Mouse (Mus musculus) CH12.LX (cell line): Measurements from ENCODE around the gene Dffb. TPM values are rescaled to one million over a fixed set of nuclear protein-coding genes. Genes with fewer than 3 reads are reported as not detected.
"Not testable (repeated sequence)": the region's sequence is repeated elsewhere in the genome, so short reads cannot be mapped to it uniquely, and the experiment has no call there.

Experiments
- DNase-seq: peaks from one replicate; pipeline ENCODE4 v3.0.0-alpha.2; 2013; ENCODE audit errors: extremely low read depth
- H3K27ac ChIP-seq: 2 replicates; pipeline ENCODE4 v1.5.1; 2012; ENCODE audit warnings: low read depth, mild to moderate bottlenecking, control low read depth, moderate library complexity; ENCODE audit not compliant: insufficient read depth
- H3K27me3 ChIP-seq: replicated peaks from 2 replicates; pipeline ENCODE3; 2012; ENCODE audit warnings: inconsistent platforms
- H3K36me3 ChIP-seq, 2 experiments: replicated peaks in 1 of 2; 2 replicates each; pipeline versions ENCODE3 to v1.6.1; 2012; ENCODE audit warnings: inconsistent platforms in 1 of 2, low read length in 1 of 2, mild to moderate bottlenecking in 1 of 2, mixed read lengths in 1 of 2, moderate library complexity in 1 of 2; ENCODE audit not compliant: control insufficient read depth in 1 of 2, insufficient read depth in 1 of 2
- H3K4me1 ChIP-seq, 2 experiments: 2 replicates each; pipeline ENCODE4 v1.6.1; 2012; ENCODE audit warnings: inconsistent platforms in 1 of 2, moderate library complexity in 1 of 2; ENCODE audit not compliant: insufficient read depth in 2 of 2, control insufficient read depth in 1 of 2
- H3K4me2 ChIP-seq: 2 replicates; pipeline ENCODE4 v1.6.1; 2012; ENCODE audit warnings: low read depth, mild to moderate bottlenecking, control low read depth; ENCODE audit not compliant: poor library complexity, insufficient read depth, severe bottlenecking
- H3K4me3 ChIP-seq, 3 experiments: fragments of 150-350 bp in 1 of 3; sonication (generic) in 1 of 3; replicated peaks in 1 of 3; 2 replicates each; pipeline versions ENCODE3 to v1.5.1; 2011 to 2012; ENCODE audit warnings: low read depth in 2 of 3, low read length in 2 of 3, mild to moderate bottlenecking in 2 of 3, moderate library complexity in 2 of 3, control low read depth in 1 of 3, improper control_type of control experiment in 1 of 3, inconsistent platforms in 1 of 3, mixed read lengths in 1 of 3; ENCODE audit not compliant: poor library complexity in 1 of 3
- H3K79me2 ChIP-seq: replicated peaks from 2 replicates; pipeline ENCODE4 v1.6.1; 2012; ENCODE audit warnings: mild to moderate bottlenecking, moderate library complexity; ENCODE audit not compliant: control insufficient read depth, poor library complexity, insufficient read depth, severe bottlenecking; ENCODE audit errors: extremely low read depth
- H3K9ac ChIP-seq: 2 replicates; pipeline ENCODE4 v1.6.1; 2012; ENCODE audit warnings: low read depth, mild to moderate bottlenecking, control low read depth, moderate library complexity; ENCODE audit not compliant: insufficient read depth
- H3K9me3 ChIP-seq: replicated peaks from 2 replicates; pipeline ENCODE3; 2012; ENCODE audit warnings: low read length, inconsistent platforms, mixed read lengths
- CHD1 ChIP-seq: IDR thresholded peaks from 2 replicates; pipeline ENCODE4 v1.6.1; 2012; ENCODE audit warnings: low read depth, low read length, improper control_type of control experiment, inconsistent platforms
- CTCF ChIP-seq, 2 experiments: IDR thresholded peaks in 1 of 2; conservative IDR thresholded peaks in 1 of 2; 2 replicates each; pipeline ENCODE4 v1.5.1; 2011 to 2012; ENCODE audit warnings: low read depth in 2 of 2, low read length in 2 of 2, improper control_type of control experiment in 1 of 2, inconsistent platforms in 1 of 2, mild to moderate bottlenecking in 1 of 2, moderate library complexity in 1 of 2
- ELF1 ChIP-seq: IDR thresholded peaks from 2 replicates; pipeline ENCODE4 v1.6.1; 2014; ENCODE audit warnings: low read depth, mild to moderate bottlenecking, inconsistent platforms, low read length, improper control_type of control experiment
- EP300 ChIP-seq: IDR thresholded peaks from 2 replicates; pipeline ENCODE4 v1.6.1; 2011; ENCODE audit warnings: low read length, improper control_type of control experiment
- KAT2A ChIP-seq: IDR thresholded peaks from 2 replicates; pipeline ENCODE4 v1.6.1; 2012; ENCODE audit warnings: low read length, improper control_type of control experiment, inconsistent platforms; ENCODE audit not compliant: insufficient replicate concordance
- dilution Hi-C: fragments of 300-500 bp; cut with MboI; formaldehyde crosslinking; loops from 2 replicates; pipeline ENCODE4 v1.14.3; 2020; ENCODE audit warnings: low sequenced_read_pairs; ENCODE audit not compliant: extremely low pct_unique_long_range_greater_than_20kb, extremely low pct_ligation_motif_present
- in situ Hi-C: fragments of 300-500 bp; cut with MboI; formaldehyde crosslinking; loops from 3 replicates; pipeline ENCODE4 v1.14.3; 2019; ENCODE audit warnings: low sequenced_read_pairs, low pct_ligation_motif_present, low pct_unique_long_range_greater_than_20kb, mixed read lengths
- polyA plus RNA-seq: library from polyadenylated mRNA; unstranded; fragments of >175 nt; gene quantifications from 2 replicates; pipeline ENCODE4 v1.2.1, GENCODE M21; 2012; ENCODE audit warnings: low read depth; ENCODE audit not compliant: insufficient read length
- total RNA-seq, 2 experiments: library from RNA; depleted of rRNA; stranded (reverse); fragments of 300-350 nt in 1 of 2; fragments of >200 nt in 1 of 2; gene quantifications; 2 replicates each; pipeline ENCODE4 v1.2.3; 2012 to 2014

Dffb gene
- total and polyA plus RNA-seq, 3 experiments = 10.7 to 21.4 (median 12.6) TPM

DNA sequence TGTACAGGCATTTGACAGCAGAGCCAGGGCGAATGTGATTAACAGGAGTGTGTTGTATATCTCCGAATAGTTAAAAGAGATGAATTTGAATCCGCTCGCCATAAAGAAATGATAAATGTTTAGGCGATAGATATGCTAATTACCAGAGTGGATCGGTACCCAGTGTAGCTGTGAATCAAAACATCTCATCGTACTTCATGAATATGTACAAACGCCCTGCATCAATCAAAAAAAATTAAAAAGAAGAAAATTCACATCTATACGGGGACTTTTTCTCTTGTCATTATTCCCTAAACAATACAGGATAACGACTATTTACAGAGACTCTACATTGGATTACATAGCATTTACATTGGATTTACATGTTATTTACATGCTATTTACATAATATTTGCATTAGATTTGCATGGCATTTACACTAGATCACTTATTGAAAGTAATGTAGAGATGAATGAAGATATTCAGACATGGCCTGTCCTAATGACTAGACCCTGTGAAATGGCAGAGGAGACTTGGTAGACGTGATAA, 46.1 kb downstream of the Dffb start:
- Histone ChIP-seq H3K9me3 (peaks cover 34% of the 10 kb centered on the region), H3K4me3 (no peak overlapping the region), H3K4me1 (no peaks in the 10 kb centered on the region), H3K79me2 (no peaks in the 10 kb centered on the region), H3K9ac (no peak overlapping the region), H3K4me2 (no peak overlapping the region), H3K36me3 (no peaks in the 10 kb centered on the region), H3K27me3 (no peaks in the 10 kb centered on the region), H3K27ac (no peak overlapping the region)
- dilution Hi-C loops (no loop called here), in situ Hi-C loops (loop anchor here (25.0 kb wide), 1 partner anchor 1442 kb away; the partner anchor contains the start of genes Kcnab2 and Nphp4)
- TF ChIP-seq EP300 = no peak
- TF ChIP-seq ELF1 = no peak
- DNase-seq = no peak

- dilution Hi-C loops, H3K27me3 ChIP-seq: not testable (repeated sequence)
Observed at GRCm38 (mm10) chr4:153922090-153922489, 52.8 kb downstream of the Dffb start.

GRCm38 (mm10) chr4:153920517-153921233, 54.3 kb downstream of the Dffb start:
- DNase-seq = no peak
- no peak overlapping the region for H3K4me2 ChIP-seq
- no peaks in the 10 kb centered on the region for H3K4me1 ChIP-seq
- H3K27me3 ChIP-seq = no peaks in the 10 kb centered on the region
- H3K27ac ChIP-seq = no peak overlapping the region
- dilution Hi-C loops (no loop called here), in situ Hi-C loops (no loop called here)
- H3K79me2 ChIP-seq = no peaks in the 10 kb centered on the region
- no peak overlapping the region for H3K9ac ChIP-seq
- no peaks in the 10 kb centered on the region for H3K36me3 ChIP-seq
- peaks cover 52% of the 10 kb centered on the region for H3K9me3 ChIP-seq
- no peak for TF ChIP-seq KAT2A
- no peak for TF ChIP-seq CHD1
- no peak for TF ChIP-seq CTCF (conservative IDR thresholded peaks at IDR 0.05 in 1 of 2, IDR thresholded peaks at IDR 0.05 in 1 of 2; ENCODE audit: low read depth in 2 of 2, low read length in 2 of 2)
- no peak overlapping the region for H3K4me3 ChIP-seq

More at GRCm38 (mm10) chr4:153922090-153922489, 52.8 kb downstream of the Dffb start:
- H3K27ac ChIP-seq, H3K9ac ChIP-seq, in situ Hi-C loops, H3K79me2 ChIP-seq, H3K4me3 ChIP-seq, H3K36me3 ChIP-seq, H3K4me1 ChIP-seq: not testable (repeated sequence)
- peaks cover 43% of the 10 kb centered on the region for H3K9me3 ChIP-seq
- TF ChIP-seq CTCF (conservative IDR thresholded peaks at IDR 0.05 in 1 of 2, IDR thresholded peaks at IDR 0.05 in 1 of 2; ENCODE audit: low read depth in 2 of 2, low read length in 2 of 2) = peak in 1 of 2 experiments; percentile 27; a peak in 1 of 4 replicates
- TF ChIP-seq, all 38 proteins: peak for 1; not testable (repeated sequence) for 37
- not testable (repeated sequence) for H3K4me2 ChIP-seq, DNase-seq
